Comparison of ENCODE assay signal across 8 mouse cellular contexts in the genomic region with DNA sequence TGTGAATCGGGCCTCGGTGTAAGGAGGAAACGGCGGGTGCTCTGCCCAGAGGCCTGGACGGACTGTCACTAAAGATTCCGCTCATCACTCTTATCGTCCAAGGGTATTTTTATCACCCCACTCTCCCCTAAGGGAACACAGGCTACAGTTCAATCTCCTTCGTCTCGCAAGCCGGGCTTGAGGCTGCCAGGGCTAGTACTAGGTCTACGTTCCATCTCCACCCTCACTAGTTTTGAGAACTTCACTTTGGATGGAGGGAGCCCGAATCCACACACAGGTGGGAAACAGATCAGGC. TPM values are rescaled to one million over a fixed set of nuclear protein-coding genes. Genes with fewer than 3 reads are reported as not detected.
DNase-seq lines count a peak whose midpoint lies in the region; ATAC-seq and TF ChIP-seq lines count a peak whose summit lies in the region.

No protein-coding gene starts in this region.

- H3K36me3 ChIP-seq in heart, postnatal 0 days (replicated peaks; ENCODE audit: control insufficient read depth, insufficient read depth, low read length), result peaks cover 81% of the 10 kb centered on the region
- peaks cover 41% of the 10 kb centered on the region for H3K36me3 ChIP-seq in hindbrain, embryonic 15.5 days
- H3K36me3 ChIP-seq in midbrain, embryonic 14.5 days (ENCODE audit: control insufficient read depth, insufficient read depth, low read length), result peaks cover 44% of the 10 kb centered on the region

- peaks cover 12% of the 10 kb centered on the region for H3K4me1 ChIP-seq in heart, postnatal 0 days (ENCODE audit: control insufficient read depth, insufficient read depth)
- peaks cover 5% of the 10 kb centered on the region for H3K4me1 ChIP-seq in bone marrow, adult 2 months (ENCODE audit: control insufficient read depth, insufficient read depth, low read length)
- peaks cover 24% of the 10 kb centered on the region for H3K4me1 ChIP-seq in hindbrain, embryonic 15.5 days (replicated peaks)
- H3K4me1 ChIP-seq in midbrain, embryonic 14.5 days (ENCODE audit: control insufficient read depth, insufficient read depth, low read length), result peaks cover 18% of the 10 kb centered on the region

- TF ChIP-seq POLR2A in bone marrow, adult 2 months (IDR thresholded peaks at IDR 0.05; ENCODE audit: borderline replicate concordance, control insufficient read depth, low read depth, low read length), result no peak

- H3K27me3 ChIP-seq in heart, postnatal 0 days (ENCODE audit: control insufficient read depth, insufficient read depth, low read length), result no peaks in the 10 kb centered on the region
- no peaks in the 10 kb centered on the region for H3K27me3 ChIP-seq in hindbrain, embryonic 15.5 days
- H3K27me3 ChIP-seq in midbrain, embryonic 14.5 days (ENCODE audit: control insufficient read depth, insufficient read depth, low read length), result no peaks in the 10 kb centered on the region

- H3K27ac ChIP-seq in heart, postnatal 0 days (ENCODE audit: low read depth), result peak overlapping the region; percentile 95
- peak overlapping the region; percentile 96 for H3K27ac ChIP-seq in bone marrow, adult 2 months (ENCODE audit: control insufficient read depth, insufficient read depth, low read depth, low read length, poor library complexity)
- peak overlapping the region; percentile 95 for H3K27ac ChIP-seq in hindbrain, embryonic 15.5 days (replicated peaks)
- H3K27ac ChIP-seq in midbrain, embryonic 14.5 days (replicated peaks; ENCODE audit: low read depth, low read length), result peak overlapping the region; percentile 97

- no peak for DNase-seq in heart, postnatal 0 days (ENCODE audit: low spot score)
- DNase-seq in heart, postnatal 25 days (ENCODE audit: low spot score), result no peak
- no peak for DNase-seq in midbrain, embryonic 14.5 days
- DNase-seq in adrenal gland, postnatal 25 days, result no peak
- no peak for DNase-seq in right cerebral cortex, postnatal 4 days
- DNase-seq in gastrocnemius, postnatal 10 days, result no peak

- H3K9me3 ChIP-seq in heart, postnatal 0 days (replicated peaks; ENCODE audit: control insufficient read depth, low read length), result no peaks in the 10 kb centered on the region
- H3K9me3 ChIP-seq in hindbrain, embryonic 15.5 days, result no peaks in the 10 kb centered on the region
- no peaks in the 10 kb centered on the region for H3K9me3 ChIP-seq in midbrain, embryonic 14.5 days (ENCODE audit: control insufficient read depth, low read length)

- intact Hi-C loops in heart, postnatal 25 days (cut with DNase I), result no loop called here

- peak overlapping the region; percentile 78 for H3K9ac ChIP-seq in heart, postnatal 0 days (replicated peaks; ENCODE audit: low read depth, low read length)
- peak overlapping the region; percentile 99 for H3K9ac ChIP-seq in hindbrain, embryonic 15.5 days
- peak overlapping the region; percentile 95 for H3K9ac ChIP-seq in midbrain, embryonic 14.5 days (replicated peaks; ENCODE audit: low read length)

- peak overlapping the region; percentile 66 for H3K4me3 ChIP-seq in heart, postnatal 0 days (ENCODE audit: low read depth, low read length)
- H3K4me3 ChIP-seq in bone marrow, adult 2 months (replicated peaks; ENCODE audit: control insufficient read depth, low read depth, low read length), result peak overlapping the region; percentile 86
- peak overlapping the region; percentile 98 for H3K4me3 ChIP-seq in hindbrain, embryonic 15.5 days
- H3K4me3 ChIP-seq in midbrain, embryonic 14.5 days (replicated peaks; ENCODE audit: low read depth, low read length), result peak overlapping the region; percentile 98

- ATAC-seq in heart, postnatal 0 days (ENCODE audit: insufficient read depth, low read depth), result no peak
- ATAC-seq in hindbrain, embryonic 15.5 days (ENCODE audit: low FRiP score, low read depth), result no peak
- ATAC-seq in midbrain, embryonic 14.5 days (ENCODE audit: low FRiP score, low TSS enrichment), result no peak

- WGBS in heart, postnatal 0 days, result 0% methylated on average over 12 of the region's 12 CpGs
- WGBS in bone marrow, adult 2 months, result under 1% methylated on average over 12 of the region's 12 CpGs
- 11% methylated on average over 12 of the region's 12 CpGs for WGBS in hindbrain, embryonic 15.5 days
- 14% methylated on average over 12 of the region's 12 CpGs for WGBS in midbrain, embryonic 14.5 days

- TF ChIP-seq EP300 in heart, postnatal 0 days (IDR thresholded peaks at IDR 0.05; ENCODE audit: low read depth), result no peak

- no peak for TF ChIP-seq CTCF in heart, postnatal 0 days (IDR thresholded peaks at IDR 0.05; ENCODE audit: low read depth)
- no peak for TF ChIP-seq CTCF in bone marrow, adult 2 months (IDR thresholded peaks at IDR 0.05; ENCODE audit: control insufficient read depth, insufficient read depth, low read length)

- H3K4me2 ChIP-seq in heart, postnatal 0 days (ENCODE audit: low read depth, low read length), result peak overlapping the region; percentile 78
- peak overlapping the region; percentile 73 for H3K4me2 ChIP-seq in hindbrain, embryonic 15.5 days
- peak overlapping the region; percentile 94 for H3K4me2 ChIP-seq in midbrain, embryonic 14.5 days (ENCODE audit: low read length)

RNA-seq across cellular contexts. Expression of a gene that starts 0.8 kb away (rescaled TPM):
- total RNA-seq in heart, postnatal 0 days (2014; rRNA removed; ENCODE audit: low replicate concordance), result 108 and 136 TPM in 2 replicates
- 34.8 and 38.2 TPM in 2 replicates for polyA plus RNA-seq in heart, postnatal 0 days (2015; fragmentation: Nextera tagmentation; extraction: Ambion mirVana)
- total RNA-seq in heart, postnatal 25 days (2021), result 10 to 100 TPM; 78.7 to 93.7 TPM
- 42.0 and 94.4 TPM in 2 replicates for polyA plus RNA-seq in bone marrow, adult 2 months (2011; ENCODE audit: insufficient read depth, insufficient read length, low replicate concordance, missing spikeins)
- 76.5 and 80.8 TPM in 2 replicates for polyA plus RNA-seq in hindbrain, embryonic 15.5 days (2015; fragmentation: Nextera tagmentation; extraction: Ambion mirVana)
- 64.3 and 72.5 TPM in 2 replicates for polyA plus RNA-seq in midbrain, embryonic 14.5 days (2014; fragmentation: Nextera tagmentation; extraction: Ambion mirVana)
- 292 and 314 TPM in 2 replicates for total RNA-seq in adrenal gland, postnatal 25 days (2021)
- total RNA-seq in gastrocnemius, postnatal 10 days (2021), result 100 to 1,000 TPM in 1 of 2 experiments, 10 to 100 TPM in 1; 91.5 to 109 TPM

RNA-seq across cellular contexts. Expression of a gene that starts 11.7 kb away (rescaled TPM):
- 161 and 182 TPM in 2 replicates for total RNA-seq in heart, postnatal 0 days (2014; rRNA removed; ENCODE audit: low replicate concordance)
- polyA plus RNA-seq in heart, postnatal 0 days (2015; fragmentation: Nextera tagmentation; extraction: Ambion mirVana), result 44.4 and 50.8 TPM in 2 replicates
- 100 to 1,000 TPM; 354 to 360 TPM for total RNA-seq in heart, postnatal 25 days (2021)
- polyA plus RNA-seq in bone marrow, adult 2 months (2011; ENCODE audit: insufficient read depth, insufficient read length, low replicate concordance, missing spikeins), result 3.8 and 9.0 TPM in 2 replicates
- 24.1 and 25.1 TPM in 2 replicates for polyA plus RNA-seq in hindbrain, embryonic 15.5 days (2015; fragmentation: Nextera tagmentation; extraction: Ambion mirVana)
- 9.4 and 15.9 TPM in 2 replicates for polyA plus RNA-seq in midbrain, embryonic 14.5 days (2014; fragmentation: Nextera tagmentation; extraction: Ambion mirVana)
- total RNA-seq in adrenal gland, postnatal 25 days (2021), result 114 and 134 TPM in 2 replicates
- 100 to 1,000 TPM; 156 to 169 TPM for total RNA-seq in gastrocnemius, postnatal 10 days (2021)

RNA-seq across cellular contexts. Expression of a gene that starts 16.3 kb away (rescaled TPM):
- 175 and 188 TPM in 2 replicates for total RNA-seq in heart, postnatal 0 days (2014; rRNA removed; ENCODE audit: low replicate concordance)
- 44.7 and 49.2 TPM in 2 replicates for polyA plus RNA-seq in heart, postnatal 0 days (2015; fragmentation: Nextera tagmentation; extraction: Ambion mirVana)
- 10 to 100 TPM; 74.2 to 74.3 TPM for total RNA-seq in heart, postnatal 25 days (2021)
- 76.9 and 170 TPM in 2 replicates for polyA plus RNA-seq in bone marrow, adult 2 months (2011; ENCODE audit: insufficient read depth, insufficient read length, low replicate concordance, missing spikeins)
- 62.8 and 63.8 TPM in 2 replicates for polyA plus RNA-seq in hindbrain, embryonic 15.5 days (2015; fragmentation: Nextera tagmentation; extraction: Ambion mirVana)
- 61.8 and 70.8 TPM in 2 replicates for polyA plus RNA-seq in midbrain, embryonic 14.5 days (2014; fragmentation: Nextera tagmentation; extraction: Ambion mirVana)
- 221 and 259 TPM in 2 replicates for total RNA-seq in adrenal gland, postnatal 25 days (2021)
- 10 to 100 TPM; 77.2 to 78.3 TPM for total RNA-seq in gastrocnemius, postnatal 10 days (2021)

RNA-seq across cellular contexts. Expression of a gene that starts 25.4 kb away (rescaled TPM):
- total RNA-seq in heart, postnatal 0 days (2014; rRNA removed; ENCODE audit: low replicate concordance), result 138 and 154 TPM in 2 replicates
- polyA plus RNA-seq in heart, postnatal 0 days (2015; fragmentation: Nextera tagmentation; extraction: Ambion mirVana), result 52.5 and 55.4 TPM in 2 replicates
- 10 to 100 TPM; 61.6 to 65.7 TPM for total RNA-seq in heart, postnatal 25 days (2021)
- 29.4 and 50.5 TPM in 2 replicates for polyA plus RNA-seq in bone marrow, adult 2 months (2011; ENCODE audit: insufficient read depth, insufficient read length, low replicate concordance, missing spikeins)
- 118 and 127 TPM in 2 replicates for polyA plus RNA-seq in hindbrain, embryonic 15.5 days (2015; fragmentation: Nextera tagmentation; extraction: Ambion mirVana)
- polyA plus RNA-seq in midbrain, embryonic 14.5 days (2014; fragmentation: Nextera tagmentation; extraction: Ambion mirVana), result 119 and 146 TPM in 2 replicates
- 126 and 144 TPM in 2 replicates for total RNA-seq in adrenal gland, postnatal 25 days (2021)
- total RNA-seq in gastrocnemius, postnatal 10 days (2021), result 10 to 100 TPM; 67.6 to 81.9 TPM

RNA-seq across cellular contexts. Expression of a gene that starts 29.9 kb away (rescaled TPM):
- 180 and 186 TPM in 2 replicates for total RNA-seq in heart, postnatal 0 days (2014; rRNA removed; ENCODE audit: low replicate concordance)
- polyA plus RNA-seq in heart, postnatal 0 days (2015; fragmentation: Nextera tagmentation; extraction: Ambion mirVana), result 91.6 and 92.7 TPM in 2 replicates
- 10 to 100 TPM in 1 of 2 experiments, 1 to 10 TPM in 1; 9.5 to 10.1 TPM for total RNA-seq in heart, postnatal 25 days (2021)
- 8.1 and 18.3 TPM in 2 replicates for polyA plus RNA-seq in bone marrow, adult 2 months (2011; ENCODE audit: insufficient read depth, insufficient read length, low replicate concordance, missing spikeins)
- polyA plus RNA-seq in hindbrain, embryonic 15.5 days (2015; fragmentation: Nextera tagmentation; extraction: Ambion mirVana), result 67.5 and 70.8 TPM in 2 replicates
- 59.3 and 61.2 TPM in 2 replicates for polyA plus RNA-seq in midbrain, embryonic 14.5 days (2014; fragmentation: Nextera tagmentation; extraction: Ambion mirVana)
- 33.2 and 38.8 TPM in 2 replicates for total RNA-seq in adrenal gland, postnatal 25 days (2021)
- 1 to 10 TPM; 8.0 to 8.8 TPM for total RNA-seq in gastrocnemius, postnatal 10 days (2021)
